Mouse (Mus musculus) E14TG2a.4 (cell line): ENCODE measurements around the gene Sstr3.

ENCODE experiments used
- CTCF ChIP-seq: conservative IDR thresholded peaks from 2 replicates; pipeline ENCODE4 v1.5.1; 2014; ENCODE audit warnings: low read length
- NANOG ChIP-seq: IDR thresholded peaks from 2 replicates; pipeline ENCODE4 v1.6.1; 2014; ENCODE audit warnings: borderline replicate concordance, low read length, mixed read lengths
- POU5F1 ChIP-seq: IDR thresholded peaks from 2 replicates; pipeline ENCODE4 v1.6.1; 2014; ENCODE audit warnings: low read length, borderline replicate concordance

GRCm38 (mm10) chr15:78527973-78528372 is 16.5 kb downstream of the Sstr3 start:
- TF ChIP-seq CTCF (no peak), POU5F1 (no peak), NANOG (no peak)
